38 mouse cellular contexts compared by ENCODE assay signal in genomic region chr1:174038480-174038879, GRCm38 (mm10). TPM values are rescaled to one million over a fixed set of nuclear protein-coding genes. Genes with fewer than 3 reads are reported as not detected.
DNase-seq lines count a peak whose midpoint lies in the region; ATAC-seq and TF ChIP-seq lines count a peak whose summit lies in the region.
"Had no signal": no experiment of that assay in that cellular context is flagged by ENCODE, and none has a peak within 500 bp of the region (broad histone marks: within the 10 kb centered on the region; RNA-seq: fewer than 3 reads in every experiment).

No protein-coding gene starts in this region.

- no peak overlapping the region for H3K9ac ChIP-seq in liver, adult 2 months (ENCODE audit: low read depth, low read length)
- no peak overlapping the region for H3K9ac ChIP-seq in intestine, embryonic 16.5 days (ENCODE audit: low read depth, low read length)
- H3K9ac ChIP-seq: embryonic facial prominence, embryonic 15.5 days; forebrain, embryonic 12.5 days; forebrain, postnatal 0 days; heart, embryonic 12.5 days; limb, embryonic 12.5 days; liver, embryonic 12.5 days; liver, postnatal 0 days; neural tube, embryonic 12.5 days had no signal

- intact Hi-C loops in heart, postnatal 36 days (cut with DNase I) = no loop called here

- H3K27ac ChIP-seq in liver, adult 2 months (replicated peaks; ENCODE audit: insufficient read depth, low read depth, low read length) = no peak overlapping the region
- no peak overlapping the region for H3K27ac ChIP-seq in intestine, embryonic 16.5 days (ENCODE audit: low read length)
- H3K27ac ChIP-seq: embryonic facial prominence, embryonic 10.5 days; embryonic facial prominence, embryonic 15.5 days; forebrain, embryonic 12.5 days; limb, embryonic 12.5 days; liver, embryonic 12.5 days; neural tube, embryonic 12.5 days had no signal

- no peak overlapping the region for H3K4me2 ChIP-seq in intestine, embryonic 16.5 days (ENCODE audit: low read depth, low read length)
- H3K4me2 ChIP-seq: embryonic facial prominence, embryonic 15.5 days; forebrain, embryonic 12.5 days; heart, embryonic 12.5 days; limb, embryonic 12.5 days; liver, embryonic 12.5 days; midbrain, embryonic 11.5 days; neural tube, embryonic 12.5 days had no signal

- no peaks in the 10 kb centered on the region for H3K27me3 ChIP-seq in liver, adult 2 months (ENCODE audit: control insufficient read depth, insufficient read depth, low read length)
- no peaks in the 10 kb centered on the region for H3K27me3 ChIP-seq in intestine, embryonic 16.5 days (replicated peaks; ENCODE audit: control insufficient read depth, insufficient read depth, low read length)
- H3K27me3 ChIP-seq: embryonic facial prominence, embryonic 15.5 days; forebrain, embryonic 12.5 days; heart, embryonic 12.5 days; limb, embryonic 12.5 days; liver, embryonic 12.5 days; neural tube, embryonic 12.5 days had no signal

- H3K4me3 ChIP-seq in liver, adult 2 months (ENCODE audit: insufficient read depth, low read depth, low read length) = no peak overlapping the region
- H3K4me3 ChIP-seq in intestine, embryonic 16.5 days (ENCODE audit: low read length) = no peak overlapping the region
- H3K4me3 ChIP-seq: embryonic facial prominence, embryonic 10.5 days; embryonic facial prominence, embryonic 15.5 days; forebrain, embryonic 12.5 days; heart, embryonic 12.5 days; limb, embryonic 12.5 days; liver, embryonic 12.5 days; neural tube, embryonic 12.5 days had no signal

- no peak for TF ChIP-seq CTCF in liver, adult 2 months (IDR thresholded peaks at IDR 0.05; ENCODE audit: low read depth, low read length)

- H3K79me2 ChIP-seq in liver, adult 2 months (ENCODE audit: control insufficient read depth, insufficient read depth, low read length) = no peaks in the 10 kb centered on the region

- no peaks in the 10 kb centered on the region for H3K36me3 ChIP-seq in liver, adult 2 months (ENCODE audit: control insufficient read depth, insufficient read depth, low read length)
- H3K36me3 ChIP-seq in intestine, embryonic 16.5 days (ENCODE audit: control insufficient read depth, insufficient read depth, low read length) = no peaks in the 10 kb centered on the region
- H3K36me3 ChIP-seq: embryonic facial prominence, embryonic 10.5 days; embryonic facial prominence, embryonic 15.5 days; forebrain, embryonic 12.5 days; heart, embryonic 12.5 days; limb, embryonic 12.5 days; liver, embryonic 12.5 days; neural tube, embryonic 12.5 days had no signal

- no peak for TF ChIP-seq POLR2A in liver, adult 2 months (IDR thresholded peaks at IDR 0.05; ENCODE audit: extremely low read depth, insufficient read depth, low read length)

- no peak for ATAC-seq in intestine, embryonic 16.5 days
- ATAC-seq: activated CD4-positive, CD25-positive, alpha-beta regulatory T cell, adult 4 months; forebrain, postnatal 0 days; hindbrain, embryonic 16.5 days; liver, embryonic 12.5 days; liver, postnatal 0 days; midbrain, embryonic 16.5 days had no signal

- H3K4me1 ChIP-seq in liver, adult 2 months (ENCODE audit: control insufficient read depth, insufficient read depth, low read length) = no peaks in the 10 kb centered on the region
- no peaks in the 10 kb centered on the region for H3K4me1 ChIP-seq in intestine, embryonic 16.5 days (ENCODE audit: control insufficient read depth, insufficient read depth, low read length)
- H3K4me1 ChIP-seq: embryonic facial prominence, embryonic 10.5 days; embryonic facial prominence, embryonic 15.5 days; forebrain, embryonic 12.5 days; heart, embryonic 12.5 days; limb, embryonic 12.5 days; liver, embryonic 12.5 days; neural tube, embryonic 12.5 days had no signal

- H3K9me3 ChIP-seq in intestine, embryonic 16.5 days (ENCODE audit: control insufficient read depth, low read length) = no peaks in the 10 kb centered on the region
- H3K9me3 ChIP-seq: embryonic facial prominence, embryonic 10.5 days; embryonic facial prominence, embryonic 15.5 days; forebrain, embryonic 12.5 days; heart, embryonic 12.5 days; limb, embryonic 12.5 days; liver, embryonic 12.5 days; neural tube, embryonic 12.5 days had no signal

- WGBS in liver, adult 2 months = 78% methylated on average over 3 of the region's 3 CpGs
- 70% methylated on average over 3 of the region's 3 CpGs for WGBS in intestine, embryonic 16.5 days

- peak; percentile 86 for DNase-seq in heart, adult 11 months
- DNase-seq in heart, postnatal 36 days = no peak
- DNase-seq in liver, adult 2 months (ENCODE audit: extremely low read depth, low read depth, low spot score) = peak; percentile 24
- no peak for DNase-seq in liver
- peak; percentile 79 for DNase-seq in 3T3-L1 (ENCODE audit: low read depth, low spot score)
- DNase-seq in adipocyte (ENCODE audit: low spot score) = peak; percentile 89
- no peak for DNase-seq in left cerebral cortex, adult 18-20 months (ENCODE audit: low spot score in 2 of 2)
- DNase-seq: adrenal gland, adult 8-10 months; cerebellum, adult 2 months; cerebellum, postnatal 14 days; forebrain, postnatal 0 days; gastrocnemius, postnatal 25 days; kidney, adult 8-10 months; kidney, postnatal 10 days; layer of hippocampus, adult 9-11 months; liver, postnatal 0 days; right cerebral cortex, postnatal 4 days; thymus, adult 2 months; thymus, postnatal 36 days had no signal

RNA-seq across cellular contexts. Expression of gene Olfr433, which starts 2.0 kb away (rescaled TPM):
- total RNA-seq in heart, postnatal 36 days (2021) = not detected
- not detected in 2 replicates for total RNA-seq in liver, adult 2 months (2014; rRNA removed)
- polyA plus RNA-seq in liver, adult 2 months (2012; rRNA removed) = not detected in 2 replicates
- 0.05 TPM in 1 of 2 replicates, not detected in the other for polyA plus RNA-seq in intestine, embryonic 16.5 days (2015; fragmentation: Nextera tagmentation; extraction: Ambion mirVana)
- total RNA-seq in left cerebral cortex, adult 18-20 months (2021) = not detected
- total RNA-seq: adrenal gland, adult 8-10 months; adrenal gland, postnatal 4 days; forebrain, postnatal 0 days; gastrocnemius, postnatal 25 days; left cerebral cortex, postnatal 14 days had no signal
- polyA plus RNA-seq: cerebellum, adult 2 months; cortical plate, adult 2 months; embryonic facial prominence, embryonic 10.5 days; embryonic facial prominence, embryonic 15.5 days; forebrain, postnatal 0 days; heart, postnatal 0 days; hindbrain, embryonic 11.5 days; hindbrain, embryonic 16.5 days; limb, embryonic 12.5 days; midbrain, embryonic 11.5 days; midbrain, embryonic 16.5 days; neural tube, embryonic 12.5 days had no signal

RNA-seq across cellular contexts. Expression of gene Ifi205, which starts 6.9 kb away (rescaled TPM):
- 10 to 100 TPM in 1 of 2 experiments, 1 to 10 TPM in 1; 6.7 to 18.7 TPM for total RNA-seq in heart, postnatal 36 days (2021)
- total RNA-seq in liver, adult 2 months (2014; rRNA removed) = 1.1 and 2.5 TPM in 2 replicates
- polyA plus RNA-seq in liver, adult 2 months (2012; rRNA removed) = 0.10 and 0.22 TPM in 2 replicates
- polyA plus RNA-seq in intestine, embryonic 16.5 days (2015; fragmentation: Nextera tagmentation; extraction: Ambion mirVana) = 1.6 and 1.7 TPM in 2 replicates
- not detected for total RNA-seq in left cerebral cortex, adult 18-20 months (2021)
- total RNA-seq: forebrain, postnatal 0 days; left cerebral cortex, postnatal 14 days had no signal
- polyA plus RNA-seq: activated CD4-positive, CD25-positive, alpha-beta regulatory T cell, adult 4 months; cerebellum, adult 2 months; embryonic facial prominence, embryonic 10.5 days; forebrain, embryonic 12.5 days; forebrain, postnatal 0 days; hindbrain, embryonic 11.5 days; hindbrain, embryonic 16.5 days; midbrain, embryonic 11.5 days; midbrain, embryonic 16.5 days; neural tube, embryonic 12.5 days had no signal

RNA-seq across cellular contexts. Expression of gene Olfr432, which starts 10.5 kb away (rescaled TPM):
- total RNA-seq in heart, postnatal 36 days (2021) = not detected
- total RNA-seq in liver, adult 2 months (2014; rRNA removed) = not detected in 2 replicates
- not detected in 2 replicates for polyA plus RNA-seq in liver, adult 2 months (2012; rRNA removed)
- polyA plus RNA-seq in intestine, embryonic 16.5 days (2015; fragmentation: Nextera tagmentation; extraction: Ambion mirVana) = not detected in 2 replicates
- total RNA-seq in left cerebral cortex, adult 18-20 months (2021) = not detected
- total RNA-seq: adrenal gland, adult 8-10 months; adrenal gland, postnatal 4 days; forebrain, postnatal 0 days; gastrocnemius, postnatal 25 days; left cerebral cortex, postnatal 14 days had no signal
- polyA plus RNA-seq: activated CD4-positive, CD25-positive, alpha-beta regulatory T cell, adult 4 months; cerebellum, adult 2 months; cortical plate, adult 2 months; embryonic facial prominence, embryonic 10.5 days; embryonic facial prominence, embryonic 15.5 days; forebrain, embryonic 12.5 days; forebrain, postnatal 0 days; heart, embryonic 12.5 days; heart, postnatal 0 days; hindbrain, embryonic 11.5 days; hindbrain, embryonic 16.5 days; intestine, embryonic 14.5 days; large intestine, adult 2 months; limb, embryonic 12.5 days; liver, embryonic 12.5 days; liver, postnatal 0 days; midbrain, embryonic 11.5 days; midbrain, embryonic 16.5 days; neural tube, embryonic 12.5 days had no signal

RNA-seq across cellular contexts. Expression of gene Olfr430, which starts 27.9 kb away (rescaled TPM):
- total RNA-seq in heart, postnatal 36 days (2021) = not detected
- total RNA-seq in liver, adult 2 months (2014; rRNA removed) = not detected in 2 replicates
- polyA plus RNA-seq in liver, adult 2 months (2012; rRNA removed) = not detected in 2 replicates
- not detected in 2 replicates for polyA plus RNA-seq in intestine, embryonic 16.5 days (2015; fragmentation: Nextera tagmentation; extraction: Ambion mirVana)
- total RNA-seq in left cerebral cortex, adult 18-20 months (2021) = not detected
- total RNA-seq: adrenal gland, adult 8-10 months; adrenal gland, postnatal 4 days; forebrain, postnatal 0 days; gastrocnemius, postnatal 25 days; left cerebral cortex, postnatal 14 days had no signal
- polyA plus RNA-seq: activated CD4-positive, CD25-positive, alpha-beta regulatory T cell, adult 4 months; cerebellum, adult 2 months; cortical plate, adult 2 months; embryonic facial prominence, embryonic 10.5 days; forebrain, embryonic 12.5 days; forebrain, postnatal 0 days; heart, embryonic 12.5 days; heart, postnatal 0 days; hindbrain, embryonic 11.5 days; hindbrain, embryonic 16.5 days; intestine, embryonic 14.5 days; large intestine, adult 2 months; limb, embryonic 12.5 days; liver, embryonic 12.5 days; liver, postnatal 0 days; midbrain, embryonic 11.5 days; midbrain, embryonic 16.5 days; neural tube, embryonic 12.5 days; thymus, adult 2 months had no signal

RNA-seq across cellular contexts. Expression of gene Olfr429, which starts 45.7 kb away (rescaled TPM):
- not detected for total RNA-seq in heart, postnatal 36 days (2021)
- not detected in 2 replicates for total RNA-seq in liver, adult 2 months (2014; rRNA removed)
- polyA plus RNA-seq in liver, adult 2 months (2012; rRNA removed) = not detected in 2 replicates
- not detected in 2 replicates for polyA plus RNA-seq in intestine, embryonic 16.5 days (2015; fragmentation: Nextera tagmentation; extraction: Ambion mirVana)
- total RNA-seq in left cerebral cortex, adult 18-20 months (2021) = not detected
- total RNA-seq: adrenal gland, adult 8-10 months; adrenal gland, postnatal 4 days; forebrain, postnatal 0 days; gastrocnemius, postnatal 25 days; left cerebral cortex, postnatal 14 days had no signal
- polyA plus RNA-seq: activated CD4-positive, CD25-positive, alpha-beta regulatory T cell, adult 4 months; cerebellum, adult 2 months; cortical plate, adult 2 months; embryonic facial prominence, embryonic 10.5 days; forebrain, embryonic 12.5 days; forebrain, postnatal 0 days; heart, embryonic 12.5 days; heart, postnatal 0 days; hindbrain, embryonic 11.5 days; hindbrain, embryonic 16.5 days; intestine, embryonic 14.5 days; large intestine, adult 2 months; limb, embryonic 12.5 days; liver, embryonic 12.5 days; liver, postnatal 0 days; midbrain, embryonic 11.5 days; midbrain, embryonic 16.5 days; neural tube, embryonic 12.5 days; thymus, adult 2 months had no signal

Comparison
In these comparisons a context has a peak if more than half of its experiments do, and no peak if none do; other contexts are left out.
1. DNase-seq: peak in heart, adult 11 months (single experiment), liver, adult 2 months (single experiment), 3T3-L1 (single experiment) and adipocyte (single experiment); none in heart, postnatal 36 days (0 of 2), liver (single experiment) and left cerebral cortex, adult 18-20 months (0 of 2).